Mouse (Mus musculus): Measurements from ENCODE around the gene Cdh4. TPM values are rescaled to one million over a fixed set of nuclear protein-coding genes. Genes with fewer than 3 reads are reported as not detected.

The Cdh4 gene
- polyA plus RNA-seq, 1 experiment from 2014 or later = 15.0 TPM

DNA sequence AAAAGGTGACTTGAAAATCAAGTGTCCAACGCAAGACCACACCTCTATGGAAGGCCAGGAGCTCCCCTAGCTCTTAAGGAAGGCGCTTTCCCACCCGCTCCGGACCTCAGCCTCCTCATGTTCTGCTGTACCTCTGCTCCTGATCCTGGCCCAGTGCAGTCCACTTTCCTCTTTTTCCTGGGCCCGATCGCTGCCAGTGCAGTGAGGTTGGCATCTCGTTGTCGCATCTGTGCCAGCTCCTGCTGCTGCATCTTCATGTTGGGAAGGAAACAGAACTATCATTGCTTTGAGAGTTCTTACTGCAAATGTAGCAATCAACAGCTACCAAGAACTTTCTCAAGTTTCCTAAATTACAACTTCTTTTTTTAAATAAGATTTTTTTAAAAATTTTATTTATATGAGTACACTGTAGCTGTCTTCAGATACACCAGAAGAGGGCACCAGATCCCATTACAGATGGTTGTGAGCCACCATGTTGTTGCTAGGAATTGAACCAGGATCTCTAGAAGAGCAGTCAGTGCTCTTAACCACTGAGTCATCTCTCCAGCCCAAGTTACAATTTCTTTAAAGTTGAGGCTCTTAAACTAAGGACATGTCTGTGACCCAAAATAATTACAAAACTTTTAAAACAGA, 478.9 kb downstream of the Cdh4 start:
- H3K27ac ChIP-seq = no peak overlapping the region
- no peaks in the 10 kb centered on the region for H3K9me3 ChIP-seq
- H3K4me1 ChIP-seq = 0 out of 2 replicates have a peak, but pooled peaks cover 2% of the 10 kb centered on the region
- no peak overlapping the region for H3K4me3 ChIP-seq
- no peak overlapping the region for H3K4me2 ChIP-seq (replicated peaks)
- no peaks in the 10 kb centered on the region for H3K27me3 ChIP-seq
- H3K9ac ChIP-seq = no peak overlapping the region
- H3K36me3 ChIP-seq = peaks cover 66% of the 10 kb centered on the region
- ATAC-seq (ENCODE audit: insufficient number of reproducible peaks, insufficient read depth, low FRiP score, low TSS enrichment) = no peak
- 94% methylated on average over 8 of the region's 8 CpGs for WGBS

DNA sequence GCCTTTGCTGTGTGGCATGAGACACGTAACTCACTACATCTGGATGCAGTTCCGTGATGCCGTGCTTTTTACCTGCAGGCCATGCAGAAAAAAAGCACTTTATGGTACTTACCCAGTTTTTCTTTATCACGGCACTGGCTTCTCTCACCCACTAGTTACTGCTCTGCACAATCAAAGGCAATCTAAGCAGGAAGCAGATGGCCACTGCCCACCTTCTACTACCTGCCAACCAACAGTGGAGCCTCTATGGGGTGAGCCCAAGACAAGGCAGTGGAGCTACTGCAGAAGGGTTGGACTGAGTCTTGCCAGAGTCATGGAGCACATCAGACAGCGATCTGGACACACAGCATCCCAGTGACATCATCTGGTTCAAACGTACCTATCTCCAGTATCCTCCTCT, 481.8 kb downstream of the Cdh4 start:
- ATAC-seq (ENCODE audit: insufficient number of reproducible peaks, insufficient read depth, low FRiP score, low TSS enrichment) = no peak
- Histone ChIP-seq H3K9ac (no peak overlapping the region), H3K27ac (no peak overlapping the region), H3K4me1 (no peaks in the 10 kb centered on the region), H3K4me3 (no peak overlapping the region), H3K27me3 (no peaks in the 10 kb centered on the region), H3K36me3 (peaks cover 73% of the 10 kb centered on the region), H3K4me2 (replicated peaks) (no peak overlapping the region), H3K9me3 (no peaks in the 10 kb centered on the region)
- WGBS = 92% methylated on average over 6 of the region's 6 CpGs

DNA sequence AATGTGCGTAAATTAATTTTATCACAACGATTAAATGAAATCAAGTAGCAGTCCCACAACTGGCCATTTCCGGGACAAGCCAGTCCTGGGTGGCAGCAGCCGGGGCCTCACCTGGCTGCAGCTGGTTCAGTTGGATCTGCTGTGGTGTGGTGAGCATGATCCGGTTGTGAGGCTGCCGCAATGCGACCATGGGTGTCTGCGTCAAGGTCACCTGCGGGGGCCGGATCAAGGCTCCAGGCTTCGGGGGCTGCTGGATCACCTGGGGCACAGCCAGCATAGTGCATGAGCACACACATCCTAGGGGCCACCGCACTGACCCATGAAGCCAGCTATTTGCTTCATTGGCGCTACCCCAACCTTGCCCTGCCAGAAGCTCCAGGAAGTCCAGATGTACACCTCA, 486.9 kb downstream of the Cdh4 start:
- Histone ChIP-seq H3K36me3 (peaks cover 66% of the 10 kb centered on the region), H3K27me3 (no peaks in the 10 kb centered on the region), H3K27ac (no peak overlapping the region), H3K4me3 (no peak overlapping the region), H3K9me3 (no peaks in the 10 kb centered on the region), H3K4me1 (no peaks in the 10 kb centered on the region), H3K9ac (no peak overlapping the region), H3K4me2 (replicated peaks) (no peak overlapping the region)
- no peak for ATAC-seq (ENCODE audit: insufficient number of reproducible peaks, insufficient read depth, low FRiP score, low TSS enrichment)
- 95% methylated on average over 13 of the region's 13 CpGs for WGBS

DNA sequence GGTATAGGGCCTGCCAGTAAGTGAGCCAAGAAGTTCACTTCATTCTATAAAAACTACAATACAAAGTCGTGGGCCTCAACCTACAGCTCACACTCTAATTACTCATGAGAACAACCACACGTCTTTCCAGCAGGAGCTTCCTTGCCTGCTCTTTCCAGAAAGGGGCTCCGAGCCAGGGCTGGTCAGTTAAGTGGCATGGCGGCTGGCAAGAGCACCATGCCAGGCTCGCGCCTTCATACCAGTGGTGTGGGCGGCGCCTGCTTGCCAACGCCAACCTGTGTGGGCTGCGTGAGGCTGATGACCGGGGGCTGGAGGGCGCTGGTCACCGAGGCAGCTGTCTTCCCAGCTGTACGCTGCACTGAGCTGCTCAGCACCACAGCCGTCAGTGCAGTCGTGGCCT, 489.5 kb downstream of the Cdh4 start:
- no peak overlapping the region for H3K9ac ChIP-seq
- H3K4me2 ChIP-seq (replicated peaks) = no peak overlapping the region
- H3K9me3 ChIP-seq = no peaks in the 10 kb centered on the region
- H3K27me3 ChIP-seq = no peaks in the 10 kb centered on the region
- ATAC-seq (ENCODE audit: insufficient number of reproducible peaks, insufficient read depth, low FRiP score, low TSS enrichment) = no peak
- WGBS = 93% methylated on average over 16 of the region's 16 CpGs
- H3K36me3 ChIP-seq = peaks cover 48% of the 10 kb centered on the region
- no peaks in the 10 kb centered on the region for H3K4me1 ChIP-seq
- no peak overlapping the region for H3K27ac ChIP-seq
- H3K4me3 ChIP-seq = no peak overlapping the region

DNA sequence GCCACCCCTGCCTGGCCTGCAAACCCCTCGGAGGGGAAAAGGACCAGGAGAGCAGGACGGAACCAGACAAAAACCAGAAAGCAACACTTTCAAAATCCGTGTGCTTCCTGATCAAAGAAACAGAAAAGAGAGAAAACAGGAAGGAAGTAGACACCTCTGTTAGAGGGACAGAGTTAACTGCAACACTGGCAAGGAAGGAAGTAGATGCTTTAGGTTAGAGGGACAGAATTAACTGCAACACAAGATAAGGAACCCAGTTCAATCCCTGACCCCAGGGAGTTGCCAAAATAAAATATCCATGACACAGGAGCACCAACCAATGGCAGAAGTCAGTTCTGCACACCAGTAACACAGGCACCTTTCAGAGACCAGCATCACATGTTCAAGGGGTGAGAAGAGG, 491.9 kb downstream of the Cdh4 start:
- H3K36me3 ChIP-seq = peaks cover 50% of the 10 kb centered on the region
- H3K9ac ChIP-seq = no peak overlapping the region
- H3K27ac ChIP-seq = no peak overlapping the region
- no peaks in the 10 kb centered on the region for H3K27me3 ChIP-seq
- H3K4me3 ChIP-seq = no peak overlapping the region
- 63% methylated on average over 3 of the region's 3 CpGs for WGBS
- no peaks in the 10 kb centered on the region for H3K9me3 ChIP-seq
- 0 out of 2 replicates have a peak, but pooled peaks cover 3% of the 10 kb centered on the region for H3K4me1 ChIP-seq
- ATAC-seq (ENCODE audit: insufficient number of reproducible peaks, insufficient read depth, low FRiP score, low TSS enrichment) = no peak
- no peak overlapping the region for H3K4me2 ChIP-seq (replicated peaks)

DNA sequence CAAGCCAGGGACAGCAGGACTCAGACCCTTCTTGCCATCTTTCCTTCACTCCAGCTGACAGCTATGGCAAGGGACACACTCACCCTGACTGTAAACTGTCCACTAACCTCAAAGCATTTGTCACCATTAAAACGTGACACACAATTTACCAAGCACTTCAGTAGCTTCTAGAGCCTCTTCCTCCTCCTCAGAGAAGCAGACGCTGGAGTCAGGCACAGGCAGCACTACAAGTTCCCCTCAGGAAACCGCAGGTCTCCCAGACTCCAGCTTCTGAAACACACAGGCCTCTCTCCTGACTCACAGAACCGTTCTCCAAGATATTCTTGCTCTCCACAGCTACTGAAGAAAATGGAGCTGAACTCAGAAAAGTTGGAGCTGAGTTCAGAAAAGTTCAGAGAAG, 494.9 kb downstream of the Cdh4 start:
- Histone ChIP-seq H3K4me1 (0 out of 2 replicates have a peak, but pooled peaks cover 3% of the 10 kb centered on the region), H3K36me3 (peaks cover 24% of the 10 kb centered on the region), H3K9me3 (no peaks in the 10 kb centered on the region), H3K4me3 (no peak overlapping the region), H3K27me3 (no peaks in the 10 kb centered on the region), H3K9ac (no peak overlapping the region), H3K27ac (no peak overlapping the region), H3K4me2 (replicated peaks) (no peak overlapping the region)
- ATAC-seq (ENCODE audit: insufficient number of reproducible peaks, insufficient read depth, low FRiP score, low TSS enrichment) = no peak
- 83% methylated on average over 4 of the region's 4 CpGs for WGBS

DNA sequence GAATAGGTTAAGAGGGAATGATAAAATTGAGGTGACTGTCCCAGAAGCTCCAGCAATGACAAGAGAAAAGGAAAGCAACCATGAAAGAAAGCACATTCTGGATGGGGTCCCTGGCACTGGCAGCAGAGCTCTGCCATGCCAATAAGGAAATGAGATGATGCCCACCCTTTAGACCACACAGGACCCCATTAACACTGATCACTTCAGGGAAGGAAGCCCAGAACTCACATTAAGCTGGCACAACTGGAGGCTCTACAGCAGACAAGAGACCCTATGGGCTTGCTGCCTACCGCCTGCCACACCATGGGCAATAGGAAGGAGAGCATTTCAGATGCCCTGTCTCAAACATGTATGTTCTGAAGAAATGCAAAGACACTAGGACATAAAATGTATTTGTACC, 499.5 kb downstream of the Cdh4 start:
- H3K36me3 ChIP-seq = 0 out of 2 replicates have a peak, but pooled peaks cover 7% of the 10 kb centered on the region
- H3K9me3 ChIP-seq = no peaks in the 10 kb centered on the region
- no peak overlapping the region for H3K27ac ChIP-seq
- H3K4me2 ChIP-seq (replicated peaks) = no peak overlapping the region
- no peaks in the 10 kb centered on the region for H3K27me3 ChIP-seq
- H3K4me3 ChIP-seq = no peak overlapping the region
- WGBS = 86% methylated on average over 1 of the region's 1 CpGs
- H3K4me1 ChIP-seq = 0 out of 2 replicates have a peak, but pooled peaks cover 5% of the 10 kb centered on the region
- H3K9ac ChIP-seq = no peak overlapping the region
- ATAC-seq (ENCODE audit: insufficient number of reproducible peaks, insufficient read depth, low FRiP score, low TSS enrichment) = no peak

DNA sequence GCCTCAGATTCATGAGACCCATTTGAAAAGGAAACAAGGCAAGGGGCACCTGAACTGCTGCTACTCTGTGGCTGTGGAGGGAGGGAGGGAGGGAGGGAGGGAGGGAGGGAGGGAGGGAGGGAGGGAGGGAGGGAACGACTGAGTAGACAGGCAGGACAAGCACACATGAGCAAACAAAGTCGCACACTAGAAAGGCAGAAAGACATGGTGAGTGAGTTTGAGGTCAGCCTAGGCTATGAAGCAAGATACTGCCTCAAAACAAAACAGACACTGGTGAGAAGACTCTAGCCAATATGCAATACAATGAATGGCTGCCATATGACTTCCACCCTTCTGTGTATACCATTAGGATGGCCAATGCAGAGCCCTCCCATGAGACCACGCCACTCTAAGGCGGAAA, 502.8 kb downstream of the Cdh4 start:
- Histone ChIP-seq H3K27ac (no peak overlapping the region), H3K36me3 (no peaks in the 10 kb centered on the region), H3K27me3 (no peaks in the 10 kb centered on the region), H3K4me1 (0 out of 2 replicates have a peak, but pooled peaks cover 2% of the 10 kb centered on the region), H3K4me2 (replicated peaks) (no peak overlapping the region), H3K4me3 (no peak overlapping the region), H3K9ac (no peak overlapping the region), H3K9me3 (no peaks in the 10 kb centered on the region)
- WGBS = 42% methylated on average over 4 of the region's 4 CpGs
- ATAC-seq (ENCODE audit: insufficient number of reproducible peaks, insufficient read depth, low FRiP score, low TSS enrichment) = no peak

DNA sequence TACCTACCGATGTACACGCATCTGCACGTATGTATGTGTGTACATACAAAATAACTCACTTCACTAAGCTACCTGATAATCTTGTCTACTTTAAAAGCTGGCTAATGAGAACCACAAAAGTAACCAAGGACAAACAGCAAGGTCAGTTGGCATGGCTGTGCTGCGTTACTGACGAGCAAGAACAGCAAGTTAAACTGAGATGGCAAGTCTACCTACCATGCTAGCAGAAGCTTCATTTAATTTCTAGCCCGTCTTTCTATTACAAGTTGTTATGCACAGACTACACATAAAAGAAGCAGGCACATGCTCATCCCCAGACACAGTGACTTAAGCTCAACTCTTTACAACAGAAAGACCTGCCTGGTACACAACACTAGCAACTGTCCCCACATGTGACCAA, 504.3 kb downstream of the Cdh4 start:
- Histone ChIP-seq H3K27ac (no peak overlapping the region), H3K9me3 (no peaks in the 10 kb centered on the region), H3K9ac (no peak overlapping the region), H3K4me3 (no peak overlapping the region), H3K4me1 (0 out of 2 replicates have a peak, but pooled peaks cover 2% of the 10 kb centered on the region), H3K36me3 (no peaks in the 10 kb centered on the region), H3K4me2 (replicated peaks) (no peak overlapping the region), H3K27me3 (no peaks in the 10 kb centered on the region)
- 85% methylated on average over 6 of the region's 6 CpGs for WGBS
- no peak for ATAC-seq (ENCODE audit: insufficient number of reproducible peaks, insufficient read depth, low FRiP score, low TSS enrichment)

DNA sequence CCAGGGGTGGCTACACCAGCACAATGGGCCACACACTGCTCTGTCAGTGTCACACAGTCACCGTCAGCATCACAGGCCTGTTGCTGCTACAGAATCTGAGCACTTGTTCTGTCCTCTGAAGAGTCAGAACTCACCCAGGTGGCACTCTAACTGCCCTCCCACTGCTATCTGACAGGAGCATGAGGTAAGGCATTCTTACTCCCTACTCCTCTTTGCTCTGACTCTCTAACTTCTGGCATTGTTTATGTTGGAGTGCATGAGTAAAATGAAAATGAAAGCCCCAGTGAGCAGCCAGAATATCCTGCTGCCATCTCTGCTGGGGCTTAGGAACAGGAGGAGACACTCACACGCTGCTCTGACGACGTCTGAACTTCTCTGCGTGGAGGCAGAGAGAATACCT, 505.4 kb downstream of the Cdh4 start:
- H3K9ac ChIP-seq = no peak overlapping the region
- no peak overlapping the region for H3K27ac ChIP-seq
- H3K9me3 ChIP-seq = no peaks in the 10 kb centered on the region
- WGBS = 68% methylated on average over 5 of the region's 5 CpGs
- no peaks in the 10 kb centered on the region for H3K36me3 ChIP-seq
- H3K4me1 ChIP-seq = peaks cover 6% of the 10 kb centered on the region
- H3K27me3 ChIP-seq = no peaks in the 10 kb centered on the region
- H3K4me2 ChIP-seq (replicated peaks) = no peak overlapping the region
- H3K4me3 ChIP-seq = no peak overlapping the region
- ATAC-seq (ENCODE audit: insufficient number of reproducible peaks, insufficient read depth, low FRiP score, low TSS enrichment) = no peak

DNA sequence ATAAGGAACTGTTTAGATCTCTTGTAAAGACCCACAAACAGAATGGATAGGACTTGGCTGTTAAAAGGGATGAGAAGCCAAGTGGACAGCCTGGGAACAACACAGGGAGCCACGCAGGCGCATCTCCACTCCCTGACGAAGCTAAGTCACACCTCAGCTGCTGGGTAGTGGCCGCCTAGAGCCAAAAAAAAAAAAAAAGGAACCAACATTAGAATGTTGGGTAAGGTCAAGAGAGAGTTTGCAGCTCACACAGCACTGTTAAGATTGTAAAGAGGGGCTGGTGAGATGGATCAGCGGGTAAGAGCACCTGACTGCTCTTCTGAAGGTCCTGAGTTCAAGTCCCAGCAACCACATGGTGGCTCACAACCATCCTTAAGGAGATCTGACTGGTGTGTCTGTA, 506.6 kb downstream of the Cdh4 start:
- 89% methylated on average over 5 of the region's 5 CpGs for WGBS
- no peak for ATAC-seq (ENCODE audit: insufficient number of reproducible peaks, insufficient read depth, low FRiP score, low TSS enrichment)
- H3K27ac ChIP-seq = no peak overlapping the region
- H3K4me3 ChIP-seq = no peak overlapping the region
- H3K9me3 ChIP-seq = no peaks in the 10 kb centered on the region
- H3K9ac ChIP-seq = no peak overlapping the region
- peaks cover 9% of the 10 kb centered on the region for H3K4me1 ChIP-seq
- no peaks in the 10 kb centered on the region for H3K27me3 ChIP-seq
- no peak overlapping the region for H3K4me2 ChIP-seq (replicated peaks)
- H3K36me3 ChIP-seq = no peaks in the 10 kb centered on the region

Data from embryonic facial prominence, embryonic 12.5 days (tissue).